Mouse (Mus musculus) effector memory CD4-positive, alpha-beta T cell, adult 7 months (primary cell): ENCODE measurements around the gene Zbtb1. TPM values are rescaled to one million over a fixed set of nuclear protein-coding genes. Genes with fewer than 3 reads are reported as not detected.

Source experiments
- polyA plus RNA-seq: library from polyadenylated mRNA; unstranded; fragments of 100-300 nt; shearing (Covaris generic); gene quantifications from one replicate; pipeline ENCODE4 v1.2.1, GENCODE M21; 2017

The Zbtb1 gene
- polyA plus RNA-seq: 37.1 TPM

DNA sequence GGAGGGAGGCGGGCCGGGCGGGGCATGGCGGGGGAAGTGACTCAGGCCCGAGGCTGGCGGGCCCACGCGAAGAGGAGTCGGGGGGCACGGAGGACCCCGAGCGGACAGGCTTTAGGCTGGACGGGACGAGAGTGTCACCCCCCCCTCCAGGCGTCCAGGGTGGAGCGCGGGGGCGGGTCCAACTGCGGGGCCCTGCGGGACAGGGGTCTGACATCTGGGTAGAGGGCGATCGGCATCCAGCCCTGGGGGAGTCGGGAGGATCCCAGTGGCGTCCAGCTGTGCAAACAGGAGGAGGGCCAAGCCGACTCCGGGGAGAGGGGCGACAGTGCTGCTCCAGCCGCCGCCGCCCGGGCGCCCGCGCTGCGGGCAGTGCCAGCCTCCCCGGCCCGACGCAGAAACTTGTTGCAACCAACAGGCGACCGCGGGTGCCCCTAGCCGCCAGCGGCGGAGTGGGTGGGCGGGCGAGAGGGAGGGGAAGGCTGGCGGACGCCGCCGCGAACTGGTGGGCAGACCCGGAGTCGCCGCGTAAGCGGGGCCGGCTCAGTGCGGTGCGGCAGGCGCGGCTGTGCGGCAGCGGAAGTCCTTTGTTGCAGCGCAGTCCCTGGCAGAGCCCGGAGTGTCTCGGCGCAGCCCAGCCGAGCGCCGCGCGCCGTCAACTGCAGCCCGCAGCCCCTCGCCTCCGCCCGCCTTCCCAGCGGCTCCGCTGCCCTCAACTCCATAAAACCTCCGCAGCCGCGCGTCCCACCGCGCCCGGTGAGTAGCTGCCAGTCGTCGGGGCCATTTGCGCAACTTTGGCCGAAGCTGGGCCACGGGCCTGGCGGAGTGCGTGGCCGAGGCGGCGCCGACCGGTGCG, at the start of gene Zbtb1:
Zbtb1 (plus strand) TSS at position 289 of the 853 bp plus-strand sequence.

DNA sequence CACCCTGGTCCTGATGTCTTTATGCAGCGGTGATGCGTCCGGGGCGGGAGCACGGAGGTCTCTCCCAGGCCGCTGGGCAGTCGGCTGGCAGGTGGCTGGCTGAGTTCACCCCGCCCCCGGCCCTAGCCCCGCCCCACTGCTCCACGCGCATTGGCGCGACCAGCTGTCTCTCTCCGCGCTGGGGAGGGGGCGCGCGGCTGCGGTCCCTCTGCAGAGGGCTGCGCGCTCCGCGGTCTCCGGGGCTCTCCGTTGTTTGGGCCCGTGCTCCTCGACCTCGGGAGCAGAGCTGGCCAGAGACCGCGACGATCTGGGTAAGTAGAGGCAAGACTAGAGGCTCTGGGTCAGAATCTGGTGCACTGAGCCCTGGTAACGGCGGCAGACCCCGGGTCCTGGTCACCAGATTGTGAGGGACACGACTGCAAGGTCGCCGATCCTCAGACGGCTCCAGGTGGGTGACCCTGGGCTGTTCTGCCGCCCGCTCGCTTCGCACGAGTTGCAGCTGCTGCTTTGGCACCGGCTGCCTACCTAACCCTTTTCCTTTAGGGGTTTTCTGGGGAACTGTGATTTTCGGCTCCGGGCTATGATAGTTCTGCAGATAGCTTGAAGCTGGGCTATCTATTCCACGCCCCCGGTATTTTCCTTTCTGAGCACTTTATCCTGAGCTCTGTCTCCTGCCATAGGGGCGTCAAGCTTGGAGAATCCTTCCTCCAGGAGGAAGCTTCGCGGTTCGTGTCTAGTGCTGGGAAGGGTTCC, 45.2 kb upstream of the Zbtb1 start, which contains the start of gene Akap5:
Akap5 (plus strand) TSS at position 213 of the 753 bp plus-strand sequence.

DNA sequence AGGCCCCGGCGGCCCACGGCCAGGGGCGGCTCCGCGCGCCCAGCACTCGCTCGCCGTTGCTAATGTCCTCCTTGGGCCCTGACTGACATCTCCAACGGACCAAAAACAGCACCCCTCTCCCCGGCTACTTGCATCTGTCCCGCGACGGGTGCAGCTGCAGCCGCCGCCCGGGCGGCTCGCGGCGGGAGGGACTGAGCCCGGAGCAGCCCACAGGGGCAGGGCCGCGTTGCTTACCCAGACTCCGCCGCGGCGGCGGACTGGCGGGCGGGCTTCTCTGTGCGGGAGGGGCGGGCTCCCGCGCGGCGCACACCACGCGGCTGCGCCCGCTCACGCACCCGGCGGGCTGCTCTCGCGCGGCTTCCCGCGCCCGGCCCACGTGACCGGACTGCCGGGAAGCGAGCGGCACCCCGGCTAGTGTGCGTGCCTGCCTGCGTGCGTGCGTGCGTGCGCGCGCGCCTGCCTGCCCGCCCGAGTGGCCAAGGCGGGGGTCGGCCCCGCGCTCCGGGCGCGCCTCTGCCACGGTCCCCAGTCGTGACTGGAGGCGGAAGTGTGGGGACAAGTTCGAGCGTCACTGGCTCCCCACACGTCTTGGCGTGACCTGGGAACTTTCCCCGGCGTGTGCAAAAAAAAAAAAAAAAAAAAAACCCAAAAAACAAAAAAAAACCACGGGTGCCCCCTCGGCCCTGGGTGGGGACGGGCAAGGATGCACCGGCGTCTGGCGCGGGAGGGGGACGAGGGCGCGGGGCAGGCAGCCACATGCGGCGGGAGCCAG, 674 bp upstream of the Zbtb1 start, which contains the start of gene Zbtb25:
Zbtb25 (minus strand) TSS at position 397 of the 772 bp plus-strand sequence.

DNA sequence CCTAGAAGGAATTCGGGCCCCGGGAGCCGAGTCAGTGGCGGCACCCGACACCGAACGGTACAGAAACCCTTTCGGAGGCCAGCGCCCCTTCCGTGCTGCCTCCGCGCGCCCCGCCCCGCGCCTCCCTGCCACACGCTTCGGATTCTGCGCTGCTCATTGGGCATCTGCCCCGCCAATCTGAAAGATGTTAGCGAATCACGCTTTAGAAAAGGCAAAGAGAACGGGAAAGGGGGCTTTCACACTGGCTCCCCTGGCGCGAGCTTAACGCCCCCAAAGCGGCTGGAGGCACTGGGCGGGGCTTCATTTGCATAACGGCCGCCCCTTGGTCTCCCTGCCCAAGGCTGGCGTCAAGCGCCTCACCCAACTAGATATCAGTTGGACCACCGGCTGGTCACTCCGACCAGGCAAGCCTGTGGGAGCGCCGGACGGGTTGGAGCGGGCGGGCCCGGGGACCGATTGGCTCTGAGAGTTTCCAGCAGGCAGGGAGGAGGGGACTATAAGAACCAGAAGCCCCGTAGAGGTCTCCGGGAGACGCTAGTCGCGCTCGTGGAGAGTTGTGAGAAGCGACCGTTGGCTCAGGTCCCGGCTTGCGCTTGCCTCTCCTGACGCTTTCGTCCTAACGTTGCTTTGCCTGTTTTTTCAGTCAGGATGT, 33.9 kb downstream of the Zbtb1 start, which contains the start of gene Hspa2:
Hspa2 (plus strand) TSS at position 291 of the 652 bp plus-strand sequence.

DNA sequence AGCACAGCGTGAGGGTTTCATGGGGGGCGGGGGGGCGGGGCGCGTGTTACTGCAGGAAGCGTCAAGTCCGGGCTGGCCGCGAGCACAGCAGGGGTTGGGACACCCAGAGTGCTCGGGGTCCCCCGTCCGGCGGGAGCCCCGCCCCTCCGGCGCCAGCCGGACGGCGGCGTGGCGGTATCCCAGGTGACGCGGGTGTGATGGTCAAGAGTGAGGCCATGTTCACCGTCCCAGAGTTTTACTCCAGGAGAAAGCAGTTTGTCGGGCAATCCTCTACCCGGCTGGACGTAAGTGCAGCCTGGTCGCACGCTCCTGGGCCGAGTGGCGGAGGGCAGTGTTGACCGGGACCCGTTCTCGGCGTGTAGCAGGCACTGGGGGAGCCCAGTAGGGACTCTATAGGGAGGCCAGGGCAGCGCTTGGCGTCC, 47.4 kb downstream of the Zbtb1 start, which contains the start of gene Ppp1r36:
Ppp1r36 (plus strand) TSS at position 106 of the 422 bp plus-strand sequence.

Other genes starting within 250 kb of the Zbtb1 start
- 0.16 TPM for gene Esr2, start 193.0 kb upstream of the Zbtb1 start, polyA plus RNA-seq
- gene Tex21, start 123.5 kb upstream of the Zbtb1 start, polyA plus RNA-seq: not detected
- 36.4 TPM for gene Mthfd1, start 115.0 kb upstream of the Zbtb1 start, polyA plus RNA-seq
- 1.3 TPM for gene Akap5, start 45.4 kb upstream of the Zbtb1 start, polyA plus RNA-seq
- 188 TPM for gene Zbtb25, start 664 bp upstream of the Zbtb1 start, polyA plus RNA-seq
- gene Hspa2, start 33.9 kb downstream of the Zbtb1 start, polyA plus RNA-seq: 9.6 TPM
- not detected for gene Ppp1r36, start 47.3 kb downstream of the Zbtb1 start, polyA plus RNA-seq
- gene Plekhg3, start 160.6 kb downstream of the Zbtb1 start, polyA plus RNA-seq: 4.2 TPM